Mouse (Mus musculus): Measurements from ENCODE around the gene Chn2. TPM values are rescaled to one million over a fixed set of nuclear protein-coding genes. Genes with fewer than 3 reads are reported as not detected.

The Chn2 gene
- polyA plus RNA-seq, 1 experiment from 2014 or later, result 6.2 TPM

DNA sequence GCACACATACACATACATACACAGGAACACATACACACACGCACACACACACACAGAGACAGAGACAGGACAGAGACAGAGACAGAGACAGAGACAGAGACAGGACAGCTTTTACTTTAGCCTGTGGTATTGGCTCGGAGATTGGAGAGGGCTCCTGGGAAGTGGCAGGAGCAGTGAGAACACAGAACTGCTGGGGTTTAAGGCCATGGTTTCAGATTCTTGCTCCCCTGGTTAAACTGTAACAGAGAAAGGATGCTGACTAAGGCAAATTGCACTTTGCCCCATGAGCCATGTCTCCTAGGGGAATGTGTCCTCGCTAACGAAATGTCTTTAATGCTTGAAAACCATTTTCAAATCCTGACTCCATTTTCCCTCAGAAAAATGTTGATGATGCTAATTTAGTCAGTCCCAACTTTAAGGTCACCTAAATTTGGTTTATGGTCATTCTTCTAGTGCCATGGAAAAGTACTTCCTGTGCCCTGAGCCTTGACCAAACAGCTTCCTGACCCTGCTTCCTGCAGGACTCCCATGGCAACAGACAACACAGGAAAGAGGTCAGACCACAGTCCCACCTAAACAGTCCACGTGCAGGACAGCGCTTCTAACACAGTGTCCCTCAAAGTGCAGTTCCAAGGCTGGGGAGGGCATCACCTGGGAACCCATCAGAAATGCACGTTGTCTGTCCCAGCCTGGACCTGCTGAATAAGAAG lies 163.1 kb downstream of the Chn2 start:
- no peak overlapping the region for H3K9ac ChIP-seq (ENCODE audit: low read depth, low read length)
- WGBS (ENCODE audit: insufficient replicate concordance), result 71% methylated on average over 7 of the region's 7 CpGs

DNA sequence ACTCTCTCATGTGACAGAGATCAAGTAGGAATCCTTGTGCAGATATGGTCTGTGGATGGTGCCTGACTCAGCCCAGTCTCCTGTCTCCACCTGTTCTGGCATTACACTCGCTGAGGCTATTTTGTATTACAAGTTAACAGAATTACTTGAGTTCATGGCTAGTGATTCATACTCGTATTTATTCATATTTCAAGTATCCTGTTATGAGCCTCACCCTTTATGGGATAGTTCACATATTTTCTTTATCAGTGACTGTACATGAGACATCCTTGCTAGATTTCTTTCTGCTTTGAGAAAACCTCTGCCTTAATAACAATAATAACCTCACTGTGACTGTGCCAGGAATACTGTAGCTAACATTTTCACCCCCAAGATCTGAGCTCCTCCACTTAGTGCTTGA lies 164.0 kb downstream of the Chn2 start:
- ATAC-seq (replicated peaks; ENCODE audit: insufficient number of reproducible peaks, low FRiP score, low TSS enrichment), result no peak
- Histone ChIP-seq H3K9ac (ENCODE audit: low read depth, low read length) (no peak overlapping the region), H3K27me3 (ENCODE audit: control insufficient read depth, insufficient read depth, low read length) (no peaks in the 10 kb centered on the region), H3K36me3 (ENCODE audit: control insufficient read depth, insufficient read depth, low read length) (no peaks in the 10 kb centered on the region), H3K9me3 (replicated peaks; ENCODE audit: control insufficient read depth, low read length) (no peaks in the 10 kb centered on the region), H3K4me3 (ENCODE audit: low read depth, low read length) (no peak overlapping the region), H3K4me2 (no peak overlapping the region), H3K4me1 (ENCODE audit: control insufficient read depth, insufficient read depth, low read length) (peaks cover 14% of the 10 kb centered on the region; the same call in 1 of the 2 replicates), H3K27ac (ENCODE audit: low read depth, low read length) (no peak overlapping the region)
- 59% methylated on average over 2 of the region's 2 CpGs for WGBS (ENCODE audit: insufficient replicate concordance)

More for the DNA sequence above, 163.1 kb downstream of the Chn2 start:
- Histone ChIP-seq H3K27ac (ENCODE audit: low read depth, low read length) (no peak overlapping the region), H3K27me3 (ENCODE audit: control insufficient read depth, insufficient read depth, low read length) (no peaks in the 10 kb centered on the region), H3K36me3 (ENCODE audit: control insufficient read depth, insufficient read depth, low read length) (no peaks in the 10 kb centered on the region), H3K4me3 (ENCODE audit: low read depth, low read length) (no peak overlapping the region), H3K4me1 (ENCODE audit: control insufficient read depth, insufficient read depth, low read length) (peaks cover 14% of the 10 kb centered on the region; the same call in 1 of the 2 replicates), H3K9me3 (replicated peaks; ENCODE audit: control insufficient read depth, low read length) (no peaks in the 10 kb centered on the region), H3K4me2 (no peak overlapping the region)
- ATAC-seq (replicated peaks; ENCODE audit: insufficient number of reproducible peaks, low FRiP score, low TSS enrichment), result no peak

DNA sequence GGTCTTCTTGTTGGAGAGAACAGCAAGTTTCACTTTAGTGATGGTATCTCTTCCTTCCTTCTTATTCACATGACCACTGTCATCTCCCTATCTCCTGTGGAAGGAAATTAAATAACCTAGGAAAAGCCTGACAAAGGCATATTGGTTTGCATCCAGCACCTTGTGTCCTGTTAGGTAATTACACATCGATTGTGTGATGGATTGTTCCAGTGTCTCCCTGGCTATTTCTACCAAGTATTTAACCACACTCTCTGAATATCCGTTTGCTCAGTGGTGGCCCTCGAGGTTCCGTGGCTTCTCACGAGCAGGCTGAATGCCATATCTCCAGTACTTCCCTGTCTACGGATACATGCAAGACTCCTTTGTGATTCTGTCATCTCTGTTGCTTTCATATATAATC lies 164.6 kb downstream of the Chn2 start:
- Histone ChIP-seq H3K4me3 (ENCODE audit: low read depth, low read length) (no peak overlapping the region), H3K27ac (ENCODE audit: low read depth, low read length) (no peak overlapping the region), H3K4me2 (no peak overlapping the region), H3K36me3 (ENCODE audit: control insufficient read depth, insufficient read depth, low read length) (no peaks in the 10 kb centered on the region), H3K9me3 (replicated peaks; ENCODE audit: control insufficient read depth, low read length) (no peaks in the 10 kb centered on the region), H3K4me1 (ENCODE audit: control insufficient read depth, insufficient read depth, low read length) (peaks cover 14% of the 10 kb centered on the region; the same call in 1 of the 2 replicates), H3K9ac (ENCODE audit: low read depth, low read length) (no peak overlapping the region), H3K27me3 (ENCODE audit: control insufficient read depth, insufficient read depth, low read length) (no peaks in the 10 kb centered on the region)
- 72% methylated on average over 6 of the region's 6 CpGs for WGBS (ENCODE audit: insufficient replicate concordance)
- ATAC-seq (replicated peaks; ENCODE audit: insufficient number of reproducible peaks, low FRiP score, low TSS enrichment), result no peak

DNA sequence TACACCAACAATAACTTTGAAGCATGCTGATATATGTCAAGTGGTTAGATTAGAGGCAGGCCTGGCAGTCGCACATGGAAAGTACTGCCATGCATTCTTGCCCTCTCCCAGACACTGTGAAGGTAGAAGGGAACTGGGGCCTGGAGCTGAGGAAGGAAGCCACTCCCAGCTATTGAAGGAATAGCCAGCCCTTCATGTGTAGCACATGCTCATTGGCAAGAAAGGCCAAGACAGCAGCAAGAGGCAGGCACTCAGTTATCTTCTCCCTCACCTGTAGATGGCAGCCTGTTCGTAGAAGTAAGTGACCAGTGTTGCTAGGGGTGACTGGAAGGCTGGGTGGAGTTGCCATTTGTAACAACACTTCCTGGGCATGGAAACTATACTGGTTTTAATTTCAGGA lies 165.6 kb downstream of the Chn2 start:
- H3K36me3 ChIP-seq (ENCODE audit: control insufficient read depth, insufficient read depth, low read length), result no peaks in the 10 kb centered on the region
- H3K9ac ChIP-seq (ENCODE audit: low read depth, low read length), result no peak overlapping the region
- H3K27me3 ChIP-seq (ENCODE audit: control insufficient read depth, insufficient read depth, low read length), result no peaks in the 10 kb centered on the region
- 29% methylated on average over 2 of the region's 2 CpGs for WGBS (ENCODE audit: insufficient replicate concordance)
- no peak overlapping the region for H3K27ac ChIP-seq (ENCODE audit: low read depth, low read length)
- ATAC-seq (replicated peaks; ENCODE audit: insufficient number of reproducible peaks, low FRiP score, low TSS enrichment), result no peak
- no peaks in the 10 kb centered on the region for H3K9me3 ChIP-seq (replicated peaks; ENCODE audit: control insufficient read depth, low read length)
- H3K4me3 ChIP-seq (ENCODE audit: low read depth, low read length), result no peak overlapping the region
- H3K4me1 ChIP-seq (ENCODE audit: control insufficient read depth, insufficient read depth, low read length), result peaks cover 9% of the 10 kb centered on the region; the same call in 1 of the 2 replicates
- H3K4me2 ChIP-seq, result no peak overlapping the region

DNA sequence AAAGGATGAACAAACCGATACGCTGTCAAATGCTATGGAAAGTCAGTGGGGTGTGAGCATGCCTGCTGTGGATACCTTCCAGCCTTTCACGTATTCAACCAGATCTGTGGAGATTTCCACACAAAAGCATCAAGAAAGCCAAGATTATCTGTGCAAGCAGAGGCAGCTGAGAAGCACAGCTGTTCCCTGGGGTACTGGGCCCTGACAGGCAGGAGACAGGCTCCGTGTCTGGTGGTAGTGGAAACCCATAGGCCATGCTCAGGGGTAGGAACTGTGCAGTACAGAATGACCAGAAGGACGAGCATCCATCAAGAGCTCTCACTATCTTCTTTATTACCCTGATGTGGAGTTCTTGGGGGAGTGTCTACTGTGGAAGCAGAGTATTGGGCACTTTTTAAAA lies 166.1 kb downstream of the Chn2 start:
- H3K27ac ChIP-seq (ENCODE audit: low read depth, low read length), result no peak overlapping the region
- ATAC-seq (replicated peaks; ENCODE audit: insufficient number of reproducible peaks, low FRiP score, low TSS enrichment), result no peak
- no peaks in the 10 kb centered on the region for H3K27me3 ChIP-seq (ENCODE audit: control insufficient read depth, insufficient read depth, low read length)
- no peak overlapping the region for H3K4me3 ChIP-seq (ENCODE audit: low read depth, low read length)
- H3K9ac ChIP-seq (ENCODE audit: low read depth, low read length), result no peak overlapping the region
- H3K36me3 ChIP-seq (ENCODE audit: control insufficient read depth, insufficient read depth, low read length), result no peaks in the 10 kb centered on the region
- H3K4me1 ChIP-seq (ENCODE audit: control insufficient read depth, insufficient read depth, low read length), result peaks cover 9% of the 10 kb centered on the region; the same call in 1 of the 2 replicates
- 74% methylated on average over 5 of the region's 5 CpGs for WGBS (ENCODE audit: insufficient replicate concordance)
- no peaks in the 10 kb centered on the region for H3K9me3 ChIP-seq (replicated peaks; ENCODE audit: control insufficient read depth, low read length)
- no peak overlapping the region for H3K4me2 ChIP-seq

DNA sequence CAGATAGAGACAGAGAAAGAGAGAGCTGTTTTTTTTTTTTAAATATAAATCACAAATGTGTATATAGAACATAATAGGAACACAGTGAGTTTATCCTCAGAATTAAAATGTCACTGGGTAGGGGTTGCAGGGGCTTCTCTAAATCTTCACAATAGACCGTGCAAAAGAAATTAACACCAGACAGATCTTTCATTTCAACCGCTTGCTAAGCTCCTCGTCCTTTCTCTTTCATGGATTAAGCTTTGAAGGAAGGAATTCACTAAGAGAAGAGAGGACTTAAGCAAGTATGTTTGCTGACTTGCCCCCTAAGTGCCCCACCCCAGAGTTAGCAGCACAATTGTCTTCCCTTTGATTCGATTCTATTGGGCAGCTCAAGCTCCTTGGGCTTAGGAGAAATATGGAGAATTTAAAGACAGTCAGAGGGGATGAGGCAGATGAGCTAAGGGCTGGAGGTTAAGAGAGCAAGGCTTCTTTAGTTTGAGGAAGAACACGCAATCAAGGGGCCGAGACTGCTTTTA lies 166.9 kb downstream of the Chn2 start:
- no peaks in the 10 kb centered on the region for H3K36me3 ChIP-seq (ENCODE audit: control insufficient read depth, insufficient read depth, low read length)
- no peak overlapping the region for H3K4me3 ChIP-seq (ENCODE audit: low read depth, low read length)
- ATAC-seq (replicated peaks; ENCODE audit: insufficient number of reproducible peaks, low FRiP score, low TSS enrichment), result no peak
- H3K27ac ChIP-seq (ENCODE audit: low read depth, low read length), result no peak overlapping the region
- 71% methylated on average over 6 of the region's 6 CpGs for WGBS (ENCODE audit: insufficient replicate concordance)
- no peaks in the 10 kb centered on the region for H3K9me3 ChIP-seq (replicated peaks; ENCODE audit: control insufficient read depth, low read length)
- peaks cover 9% of the 10 kb centered on the region; the same call in 1 of the 2 replicates for H3K4me1 ChIP-seq (ENCODE audit: control insufficient read depth, insufficient read depth, low read length)
- no peak overlapping the region for H3K4me2 ChIP-seq
- H3K27me3 ChIP-seq (ENCODE audit: control insufficient read depth, insufficient read depth, low read length), result no peaks in the 10 kb centered on the region
- H3K9ac ChIP-seq (ENCODE audit: low read depth, low read length), result no peak overlapping the region

DNA sequence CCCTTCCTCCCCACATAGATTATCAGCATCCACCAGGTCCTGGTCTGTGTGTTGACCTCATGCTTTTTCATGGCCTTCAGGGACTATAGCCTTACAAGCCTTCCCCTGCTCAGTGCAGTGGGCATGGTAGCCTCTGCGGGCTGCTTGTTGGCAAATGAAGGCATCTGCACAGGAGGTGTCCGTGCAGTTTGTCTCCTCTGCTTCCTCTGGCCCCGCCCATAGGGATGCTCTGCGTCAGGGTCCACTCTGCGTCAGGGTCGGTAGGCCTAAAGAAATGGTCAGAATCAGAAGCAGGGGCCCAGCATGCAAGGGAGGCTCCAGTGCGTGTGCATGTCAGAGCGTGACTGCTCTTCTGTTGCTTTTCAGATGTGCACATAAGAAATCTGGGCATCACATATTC lies 169.4 kb downstream of the Chn2 start:
- Histone ChIP-seq H3K4me3 (ENCODE audit: low read depth, low read length) (no peak overlapping the region), H3K4me2 (no peak overlapping the region), H3K9ac (ENCODE audit: low read depth, low read length) (no peak overlapping the region), H3K36me3 (ENCODE audit: control insufficient read depth, insufficient read depth, low read length) (no peaks in the 10 kb centered on the region), H3K4me1 (ENCODE audit: control insufficient read depth, insufficient read depth, low read length) (peaks cover 9% of the 10 kb centered on the region; the same call in 1 of the 2 replicates), H3K27me3 (ENCODE audit: control insufficient read depth, insufficient read depth, low read length) (no peaks in the 10 kb centered on the region), H3K27ac (ENCODE audit: low read depth, low read length) (no peak overlapping the region), H3K9me3 (replicated peaks; ENCODE audit: control insufficient read depth, low read length) (no peaks in the 10 kb centered on the region)
- ATAC-seq (replicated peaks; ENCODE audit: insufficient number of reproducible peaks, low FRiP score, low TSS enrichment), result no peak
- WGBS (ENCODE audit: insufficient replicate concordance), result 75% methylated on average over 8 of the region's 8 CpGs

DNA sequence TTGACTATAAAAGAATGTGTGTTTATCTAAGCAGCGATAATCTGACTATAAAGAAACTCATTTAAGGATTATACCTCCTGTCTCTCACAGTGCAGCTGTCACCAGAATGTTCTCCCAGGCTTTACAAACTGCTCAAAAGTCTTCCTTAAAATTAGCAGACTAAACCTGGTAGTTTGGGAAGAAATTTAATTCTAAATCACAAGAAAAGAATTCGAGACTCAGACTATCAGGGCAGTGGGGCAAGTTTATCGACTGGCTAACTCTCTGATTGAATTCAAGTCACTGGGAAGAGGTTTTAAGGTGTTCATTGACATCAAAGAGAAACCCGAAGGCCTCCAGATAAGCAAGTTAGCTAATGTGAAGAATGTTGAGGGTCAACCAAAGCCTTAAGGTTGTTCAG lies 171.6 kb downstream of the Chn2 start:
- H3K9me3 ChIP-seq (replicated peaks; ENCODE audit: control insufficient read depth, low read length), result no peaks in the 10 kb centered on the region
- no peaks in the 10 kb centered on the region for H3K4me1 ChIP-seq (ENCODE audit: control insufficient read depth, insufficient read depth, low read length)
- H3K9ac ChIP-seq (ENCODE audit: low read depth, low read length), result no peak overlapping the region
- H3K27me3 ChIP-seq (ENCODE audit: control insufficient read depth, insufficient read depth, low read length), result no peaks in the 10 kb centered on the region
- no peak overlapping the region for H3K4me2 ChIP-seq
- no peak overlapping the region for H3K4me3 ChIP-seq (ENCODE audit: low read depth, low read length)
- H3K27ac ChIP-seq (ENCODE audit: low read depth, low read length), result no peak overlapping the region
- no peak for ATAC-seq (replicated peaks; ENCODE audit: insufficient number of reproducible peaks, low FRiP score, low TSS enrichment)
- WGBS (ENCODE audit: insufficient replicate concordance), result 63% methylated on average over 4 of the region's 4 CpGs
- H3K36me3 ChIP-seq (ENCODE audit: control insufficient read depth, insufficient read depth, low read length), result no peaks in the 10 kb centered on the region

DNA sequence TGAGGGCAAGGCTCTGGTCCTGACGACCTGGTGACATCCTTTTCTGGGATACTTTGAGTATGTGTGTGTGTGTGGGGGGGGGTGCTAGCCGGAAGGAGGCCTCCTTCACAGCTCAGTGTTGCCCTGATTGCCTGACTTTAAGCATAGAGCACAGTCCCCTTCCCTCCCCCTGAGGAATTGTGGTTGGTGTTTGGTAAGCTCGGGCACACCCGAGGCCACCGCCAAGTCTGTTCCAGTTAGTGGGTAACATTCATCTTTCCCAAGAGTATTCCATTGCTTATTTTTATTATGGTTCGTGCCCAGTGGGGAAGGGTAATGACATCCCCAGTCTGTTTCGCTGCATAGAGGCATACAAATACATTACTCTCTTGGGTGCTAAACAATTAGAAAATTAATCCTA lies 172.6 kb downstream of the Chn2 start:
- no peaks in the 10 kb centered on the region for H3K4me1 ChIP-seq (ENCODE audit: control insufficient read depth, insufficient read depth, low read length)
- no peaks in the 10 kb centered on the region for H3K27me3 ChIP-seq (ENCODE audit: control insufficient read depth, insufficient read depth, low read length)
- WGBS (ENCODE audit: insufficient replicate concordance), result 82% methylated on average over 7 of the region's 7 CpGs
- no peaks in the 10 kb centered on the region for H3K9me3 ChIP-seq (replicated peaks; ENCODE audit: control insufficient read depth, low read length)
- no peak overlapping the region for H3K4me2 ChIP-seq
- no peaks in the 10 kb centered on the region for H3K36me3 ChIP-seq (ENCODE audit: control insufficient read depth, insufficient read depth, low read length)
- H3K4me3 ChIP-seq (ENCODE audit: low read depth, low read length), result no peak overlapping the region
- no peak overlapping the region for H3K27ac ChIP-seq (ENCODE audit: low read depth, low read length)
- ATAC-seq (replicated peaks; ENCODE audit: insufficient number of reproducible peaks, low FRiP score, low TSS enrichment), result no peak
- no peak overlapping the region for H3K9ac ChIP-seq (ENCODE audit: low read depth, low read length)

All from heart, embryonic 11.5 days (tissue).